Mouse (Mus musculus) heart, postnatal 25 days (tissue): ENCODE measurements around the gene Alppl2. TPM values are rescaled to one million over a fixed set of nuclear protein-coding genes. Genes with fewer than 3 reads are reported as not detected.

ENCODE experiments used
- DNase-seq: peaks from one replicate; pipeline ENCODE4 v3.0.0; 2022; ENCODE audit warnings: low spot score
- intact Hi-C: fragments of 180-260 bp; cut with DNase I; formaldehyde crosslinking; loops from one replicate; pipeline ENCODE4 v1.15.1; 2025
- total RNA-seq, 2 experiments: library from RNA; stranded (reverse); gene quantifications; 2 replicates each; pipeline ENCODE4 v1.2.3; 2021

Gene Alppl2
- total RNA-seq, 2 experiments from 2014 or later = not detected

- no peak for DNase-seq
- intact Hi-C loops = no loop called here
Measured at GRCm38 (mm10) chr1:87057075-87057474, 32.7 kb downstream of the Alppl2 start.

- intact Hi-C loops = no loop called here
- DNase-seq = no peak
Measured at GRCm38 (mm10) chr1:87051369-87051768, 38.4 kb downstream of the Alppl2 start.

- no peak for DNase-seq
- intact Hi-C loops = no loop called here
Measured at GRCm38 (mm10) chr1:87050700-87051099, 39.0 kb downstream of the Alppl2 start.

GRCm38 (mm10) chr1:87050072-87050471 lies 39.7 kb downstream of the Alppl2 start:
- no peak for DNase-seq
- intact Hi-C loops = no loop called here

- intact Hi-C loops = loop anchor here (1.0 to 5.0 kb wide), 5 partner anchors 70 to 428 kb away; no protein-coding TSS in a partner anchor
- no peak for DNase-seq
Measured at GRCm38 (mm10) chr1:87041814-87042438, 47.8 kb downstream of the Alppl2 start.

- intact Hi-C loops = loop anchor here (1.0 to 5.0 kb wide), 3 partner anchors 69 to 422 kb away; no protein-coding TSS in a partner anchor
- DNase-seq = peak; percentile 34
Measured at GRCm38 (mm10) chr1:87041119-87041518, 48.6 kb downstream of the Alppl2 start.

GRCm38 (mm10) chr1:87038477-87039070 lies 51.2 kb downstream of the Alppl2 start:
- intact Hi-C loops = no loop called here
- DNase-seq = no peak

Other genes with a start within 250 kb of the Alppl2 start
- gene Alpi, start 11.7 kb upstream of the Alppl2 start, total RNA-seq = not detected
- not detected for gene Akp3, start 35.0 kb upstream of the Alppl2 start, total RNA-seq
- gene Ecel1, start 66.6 kb upstream of the Alppl2 start, total RNA-seq = not detected
- gene Prss56, start 93.4 kb upstream of the Alppl2 start, total RNA-seq = not detected
- not detected for gene Chrnd, start 100.7 kb upstream of the Alppl2 start, total RNA-seq
- not detected for gene Chrng, start 114.7 kb upstream of the Alppl2 start, total RNA-seq
- 10 to 100 TPM; 47.5 to 52.2 TPM for gene Eif4e2, start 124.0 kb upstream of the Alppl2 start, total RNA-seq
- gene Efhd1, start 174.4 kb upstream of the Alppl2 start, total RNA-seq = 1 to 10 TPM; 3.2 to 3.3 TPM
- gene Gigyf2, start 237.1 kb upstream of the Alppl2 start, total RNA-seq = 10 to 100 TPM; 46.5 to 46.8 TPM